Mouse (Mus musculus) thymus, adult 2 months (tissue): ENCODE results near the gene Mmp2. TPM values are rescaled to one million over a fixed set of nuclear protein-coding genes. Genes with fewer than 3 reads are reported as not detected.
A peak's percentile ranks its signal among the peaks of the same experiment; 100 is the strongest.

Source experiments
- DNase-seq: peaks from one replicate; pipeline ENCODE4 v3.0.0; 2021
- H3K27ac ChIP-seq: fragments of 200-500 bp; 2 replicates; pipeline ENCODE4 v1.5.1; 2012; ENCODE audit warnings: low read length, control low read depth; ENCODE audit not compliant: control insufficient read depth, insufficient read depth
- H3K27me3 ChIP-seq: fragments of 200-500 bp; 2 replicates; pipeline ENCODE4 v1.6.1; 2012; ENCODE audit warnings: mild to moderate bottlenecking, low read length, moderate library complexity, mixed read lengths; ENCODE audit not compliant: control insufficient read depth, insufficient read depth
- H3K36me3 ChIP-seq: fragments of 200-500 bp; 2 replicates; pipeline ENCODE4 v1.6.1; 2012; ENCODE audit warnings: mild to moderate bottlenecking, low read length, moderate library complexity; ENCODE audit not compliant: control insufficient read depth, insufficient read depth
- H3K4me1 ChIP-seq: fragments of 200-500 bp; replicated peaks from 2 replicates; pipeline ENCODE4 v1.6.1; 2012; ENCODE audit warnings: low read length; ENCODE audit not compliant: control insufficient read depth, insufficient read depth
- H3K4me3 ChIP-seq: fragments of 200-500 bp; 2 replicates; pipeline ENCODE4 v1.5.1; 2012; ENCODE audit warnings: mild to moderate bottlenecking, low read length, control low read depth, moderate library complexity; ENCODE audit not compliant: control insufficient read depth, insufficient read depth
- CTCF ChIP-seq: fragments of 200-500 bp; IDR thresholded peaks from 2 replicates; pipeline ENCODE4 v1.5.1; 2012; ENCODE audit warnings: mild to moderate bottlenecking, control low read depth, low read length, moderate library complexity, borderline replicate concordance; ENCODE audit not compliant: control insufficient read depth, poor library complexity, insufficient read depth; ENCODE audit errors: extremely low read depth
- POLR2A ChIP-seq: fragments of 200-500 bp; IDR thresholded peaks from 2 replicates; pipeline ENCODE4 v1.6.1; 2012; ENCODE audit warnings: mild to moderate bottlenecking, low read length, control low read depth, moderate library complexity; ENCODE audit not compliant: control insufficient read depth, poor library complexity, insufficient read depth; ENCODE audit errors: extremely low read depth
- WGBS: fragments of 180-500 bp; shearing (Covaris S2); methylation state at CpG from one replicate; pipeline ENCODE4 v1.1.7; 2018; 5-methylcytosine and 5-hydroxymethylcytosine counted together
- polyA plus RNA-seq: library from polyadenylated mRNA; depleted of rRNA; stranded (reverse); fragments of >200 nt; gene quantifications from 2 replicates; pipeline ENCODE4 v1.2.3, GENCODE M21; 2012

Gene Mmp2
- polyA plus RNA-seq, 1 experiment, result 55.9 TPM

GRCm38 (mm10) chr8:92856273-92856986 lies 29.3 kb downstream of the Mmp2 start:
- 5% methylated on average over 7 of the region's 7 CpGs for WGBS
- Histone ChIP-seq H3K4me1 (peaks cover 13% of the 10 kb centered on the region), H3K27ac (no peak overlapping the region), H3K4me3 (0 out of 2 replicates have a peak overlapping the region, but pooled peaks have one; percentile 40), H3K36me3 (no peaks in the 10 kb centered on the region), H3K27me3 (no peaks in the 10 kb centered on the region; the same call in 1 of the 2 replicates)
- TF ChIP-seq POLR2A (no peak), CTCF (no peak)
- no peak for DNase-seq

DNA sequence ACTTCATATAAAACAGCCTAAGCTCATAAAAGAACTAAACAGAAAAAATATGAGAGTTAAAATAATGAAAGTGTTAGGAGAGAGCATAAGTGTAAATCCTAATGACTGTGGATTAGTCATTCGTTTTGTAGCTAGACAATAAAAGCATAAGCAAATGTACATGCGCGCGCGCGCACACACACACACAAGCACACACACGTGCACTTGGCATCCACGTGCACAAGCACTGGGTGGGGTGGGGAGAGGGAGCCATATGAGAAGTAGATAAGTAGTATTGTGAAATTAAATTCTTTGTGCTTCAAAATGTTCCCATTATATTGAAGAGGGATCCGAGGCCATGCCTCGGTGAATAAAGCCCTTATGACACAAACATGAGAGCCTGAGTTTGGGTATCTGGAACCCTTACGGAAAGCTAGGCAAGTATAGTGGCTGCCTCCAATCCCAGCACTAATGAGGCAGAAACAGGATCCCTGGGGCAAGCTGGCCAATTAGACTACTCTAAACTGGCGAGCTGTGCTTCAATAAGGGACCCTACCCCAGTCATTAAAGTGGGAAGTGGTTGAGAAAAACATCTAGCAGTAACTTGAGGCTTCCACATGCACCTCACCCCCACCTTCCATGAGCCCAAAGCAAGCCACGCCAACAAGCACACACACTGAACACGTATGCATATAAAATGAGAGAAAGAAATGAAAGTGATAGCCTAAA lies 31.5 kb downstream of the Mmp2 start:
- Histone ChIP-seq H3K4me1 (peaks cover 5% of the 10 kb centered on the region; the same call in 1 of the 2 replicates), H3K27me3 (no peaks in the 10 kb centered on the region; the same call in 1 of the 2 replicates), H3K36me3 (no peaks in the 10 kb centered on the region), H3K4me3 (no peak overlapping the region), H3K27ac (no peak overlapping the region)
- no peak for DNase-seq
- TF ChIP-seq CTCF (no peak), POLR2A (no peak)
- 93% methylated on average over 14 of the region's 14 CpGs for WGBS

- H3K36me3 ChIP-seq, result no peaks in the 10 kb centered on the region
- H3K4me1 ChIP-seq, result no peaks in the 10 kb centered on the region
- DNase-seq, result no peak
- WGBS, result 90% methylated on average over 1 of the region's 1 CpGs
- no peak for TF ChIP-seq POLR2A
- TF ChIP-seq CTCF, result no peak
- H3K4me3 ChIP-seq, result no peak overlapping the region
- H3K27ac ChIP-seq, result no peak overlapping the region
- H3K27me3 ChIP-seq, result no peaks in the 10 kb centered on the region
Measured at GRCm38 (mm10) chr8:92861977-92862376, 34.9 kb downstream of the Mmp2 start.

DNA sequence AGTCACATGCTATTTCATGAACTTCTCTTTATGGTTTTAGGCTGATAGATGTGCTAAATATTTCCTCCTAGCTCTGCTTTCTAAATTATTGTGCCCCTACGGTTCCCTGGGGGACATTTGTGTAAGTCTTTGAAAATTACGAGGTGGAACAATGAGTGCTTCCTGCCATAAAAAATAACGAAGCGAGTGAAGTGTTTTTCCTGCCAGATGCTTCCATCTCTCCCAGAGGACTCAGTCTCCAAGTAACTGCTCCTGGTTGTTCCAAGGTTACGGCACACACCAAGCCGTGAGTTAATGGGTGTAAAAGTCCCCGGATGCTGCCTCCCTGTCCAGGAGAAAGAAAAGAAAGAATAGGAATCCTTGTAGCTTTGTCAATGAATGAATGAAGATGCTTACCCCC lies 43.2 kb downstream of the Mmp2 start:
- no peak for DNase-seq
- 90% methylated on average over 7 of the region's 7 CpGs for WGBS
- TF ChIP-seq CTCF, result no peak
- no peak for TF ChIP-seq POLR2A

GRCm38 (mm10) chr8:92872063-92872759 lies 45.1 kb downstream of the Mmp2 start:
- Histone ChIP-seq H3K27ac (no peak overlapping the region), H3K36me3 (no peaks in the 10 kb centered on the region), H3K27me3 (no peaks in the 10 kb centered on the region), H3K4me1 (no peaks in the 10 kb centered on the region), H3K4me3 (no peak overlapping the region)
- DNase-seq, result no peak
- TF ChIP-seq POLR2A (no peak), CTCF (no peak)
- WGBS, result 95% methylated on average over 10 of the region's 10 CpGs

More for the DNA sequence above, 43.2 kb downstream of the Mmp2 start:
- Histone ChIP-seq H3K36me3 (no peaks in the 10 kb centered on the region), H3K4me1 (no peaks in the 10 kb centered on the region), H3K27ac (no peak overlapping the region), H3K27me3 (no peaks in the 10 kb centered on the region), H3K4me3 (no peak overlapping the region)

DNA sequence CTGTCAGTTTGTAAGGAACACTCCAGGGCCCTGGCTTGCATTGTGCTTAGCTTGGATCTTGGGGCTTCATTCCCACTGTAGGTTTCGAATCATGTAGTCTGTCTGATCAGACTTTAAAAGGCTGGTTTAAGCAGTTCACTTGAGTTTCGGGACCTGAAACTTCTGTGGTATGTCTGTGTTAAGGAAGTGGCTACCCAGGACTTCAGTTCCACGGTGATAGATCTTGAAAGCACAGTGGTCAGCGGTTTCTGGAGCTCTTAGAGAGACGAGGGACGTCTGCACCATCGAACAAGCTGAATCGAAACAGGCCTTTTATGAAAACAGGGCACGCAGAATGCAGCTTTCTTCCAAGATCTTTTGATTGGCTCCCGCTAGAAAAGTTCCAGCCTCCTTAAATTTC lies 48.7 kb downstream of the Mmp2 start:
- TF ChIP-seq CTCF (no peak), POLR2A (no peak)
- no peaks in the 10 kb centered on the region for H3K4me1 ChIP-seq
- no peaks in the 10 kb centered on the region for H3K36me3 ChIP-seq
- WGBS, result 48% methylated on average over 10 of the region's 10 CpGs
- no peak for DNase-seq
- H3K27ac ChIP-seq, result no peak overlapping the region
- H3K4me3 ChIP-seq, result no peak overlapping the region
- no peaks in the 10 kb centered on the region for H3K27me3 ChIP-seq
